Mouse (Mus musculus): ENCODE measurements around the gene Shc2.

- TF ChIP-seq CTCF (IDR thresholded peaks at IDR 0.05; ENCODE audit: control insufficient read depth, insufficient read depth, insufficient replicate concordance, low read depth, low read length) (no peak), POLR2A (IDR thresholded peaks at IDR 0.05; ENCODE audit: control insufficient read depth, low read depth, low read length) (no peak)
Observed at GRCm38 (mm10) chr10:79636287-79636686, 1.4 kb downstream of the Shc2 start.

Data from testis, adult 2 months (tissue).